Mouse (Mus musculus) midbrain, embryonic 12.5 days (tissue): Measurements from ENCODE around the gene Lekr1. TPM values are rescaled to one million over a fixed set of nuclear protein-coding genes. Genes with fewer than 3 reads are reported as not detected.

Experiments used
- ATAC-seq: fragments of 200-750 bp; cut with Nextera tagmentation; 2 replicates; pipeline ENCODE4 v1.8.0; 2017; ENCODE audit warnings: low read depth, moderate TSS enrichment, moderate library complexity; ENCODE audit not compliant: low FRiP score
- H3K27ac ChIP-seq: fragments of 300-500 bp; sonication (generic); replicated peaks from 2 replicates; pipeline ENCODE4 v1.5.1; 2016; ENCODE audit warnings: mild to moderate bottlenecking
- H3K27me3 ChIP-seq: fragments of 300-500 bp; sonication (generic); 2 replicates; pipeline ENCODE4 v1.6.1; 2016; ENCODE audit warnings: mild to moderate bottlenecking
- H3K36me3 ChIP-seq: fragments of 300-500 bp; sonication (generic); 2 replicates; pipeline ENCODE4 v1.6.1; 2016
- H3K4me1 ChIP-seq: fragments of 300-500 bp; sonication (generic); 2 replicates; pipeline ENCODE4 v1.6.1; 2016
- H3K4me2 ChIP-seq: fragments of 300-500 bp; sonication (generic); replicated peaks from 2 replicates; pipeline ENCODE4 v1.6.1; 2016; ENCODE audit warnings: mild to moderate bottlenecking, moderate library complexity
- H3K4me3 ChIP-seq: fragments of 300-500 bp; sonication (generic); 2 replicates; pipeline ENCODE4 v1.5.1; 2016; ENCODE audit warnings: mild to moderate bottlenecking
- H3K9ac ChIP-seq: fragments of 300-500 bp; sonication (generic); replicated peaks from 2 replicates; pipeline ENCODE4 v1.6.1; 2016; ENCODE audit warnings: mild to moderate bottlenecking, moderate library complexity
- H3K9me3 ChIP-seq: fragments of 300-500 bp; sonication (generic); 2 replicates; pipeline ENCODE4 v1.6.1; 2016; ENCODE audit warnings: mild to moderate bottlenecking
- WGBS: fragments of 180-500 bp; shearing (Covaris S2); methylation state at CpG from one replicate; pipeline ENCODE4 v1.1.7; 2016; 5-methylcytosine and 5-hydroxymethylcytosine counted together
- polyA plus RNA-seq: library from polyadenylated mRNA; unstranded; fragments of >200 nt; fragmentation: Nextera tagmentation; extraction: Ambion mirVana; gene quantifications from 2 replicates; pipeline ENCODE4 v1.2.1, GENCODE M21; 2016

The Lekr1 gene
- polyA plus RNA-seq, 1 experiment from 2014 or later = 6.7 TPM

GRCm38 (mm10) chr3:65782246-65782645 is 116.2 kb downstream of the Lekr1 start:
- H3K9ac ChIP-seq = no peak overlapping the region
- no peaks in the 10 kb centered on the region for H3K4me1 ChIP-seq
- H3K27me3 ChIP-seq = no peaks in the 10 kb centered on the region
- H3K4me2 ChIP-seq = no peak overlapping the region
- 74% methylated on average over 5 of the region's 5 CpGs for WGBS
- H3K9me3 ChIP-seq = no peaks in the 10 kb centered on the region; the same call in 1 of the 2 replicates
- ATAC-seq = no peak
- H3K27ac ChIP-seq = no peak overlapping the region
- no peak overlapping the region for H3K4me3 ChIP-seq
- H3K36me3 ChIP-seq = no peaks in the 10 kb centered on the region

GRCm38 (mm10) chr3:65790076-65790685 is 124.2 kb downstream of the Lekr1 start:
- 67% methylated on average over 3 of the region's 3 CpGs for WGBS
- no peaks in the 10 kb centered on the region for H3K9me3 ChIP-seq

GRCm38 (mm10) chr3:65793561-65793960 is 127.5 kb downstream of the Lekr1 start:
- no peaks in the 10 kb centered on the region for H3K27me3 ChIP-seq
- no peaks in the 10 kb centered on the region for H3K4me1 ChIP-seq
- no peak overlapping the region for H3K9ac ChIP-seq
- no peak overlapping the region for H3K4me2 ChIP-seq
- no peak for ATAC-seq
- H3K9me3 ChIP-seq = no peaks in the 10 kb centered on the region
- H3K27ac ChIP-seq = no peak overlapping the region
- WGBS = 85% methylated on average over 4 of the region's 4 CpGs
- no peak overlapping the region for H3K4me3 ChIP-seq
- H3K36me3 ChIP-seq = no peaks in the 10 kb centered on the region

More at GRCm38 (mm10) chr3:65790076-65790685, 124.2 kb downstream of the Lekr1 start:
- Histone ChIP-seq H3K36me3 (no peaks in the 10 kb centered on the region), H3K27me3 (no peaks in the 10 kb centered on the region), H3K9ac (no peak overlapping the region), H3K4me1 (no peaks in the 10 kb centered on the region), H3K4me2 (no peak overlapping the region), H3K4me3 (no peak overlapping the region), H3K27ac (no peak overlapping the region)
- no peak for ATAC-seq

- no peak overlapping the region for H3K9ac ChIP-seq
- H3K9me3 ChIP-seq = no peaks in the 10 kb centered on the region
- H3K4me1 ChIP-seq = no peaks in the 10 kb centered on the region
- ATAC-seq = no peak
- 86% methylated on average over 2 of the region's 2 CpGs for WGBS
- no peak overlapping the region for H3K4me2 ChIP-seq
- H3K27ac ChIP-seq = no peak overlapping the region
- no peaks in the 10 kb centered on the region for H3K27me3 ChIP-seq
- no peak overlapping the region for H3K4me3 ChIP-seq
- H3K36me3 ChIP-seq = no peaks in the 10 kb centered on the region
These were observed 128.7 kb downstream of the Lekr1 start for GRCm38 (mm10) chr3:65794711-65795110.

GRCm38 (mm10) chr3:65797345-65798137 is 131.5 kb downstream of the Lekr1 start:
- Histone ChIP-seq H3K4me1 (no peaks in the 10 kb centered on the region), H3K27ac (no peak overlapping the region), H3K4me3 (no peak overlapping the region), H3K9me3 (no peaks in the 10 kb centered on the region), H3K36me3 (no peaks in the 10 kb centered on the region), H3K27me3 (no peaks in the 10 kb centered on the region), H3K9ac (no peak overlapping the region), H3K4me2 (no peak overlapping the region)
- ATAC-seq = no peak
- WGBS = 92% methylated on average over 5 of the region's 5 CpGs

- no peak overlapping the region for H3K9ac ChIP-seq
- H3K27me3 ChIP-seq = no peaks in the 10 kb centered on the region
- ATAC-seq = no peak
- H3K4me2 ChIP-seq = no peak overlapping the region
- 83% methylated on average over 4 of the region's 4 CpGs for WGBS
- H3K27ac ChIP-seq = no peak overlapping the region
- H3K36me3 ChIP-seq = no peaks in the 10 kb centered on the region
- no peak overlapping the region for H3K4me3 ChIP-seq
- H3K9me3 ChIP-seq = no peaks in the 10 kb centered on the region
- no peaks in the 10 kb centered on the region for H3K4me1 ChIP-seq
These were observed 134.9 kb downstream of the Lekr1 start for GRCm38 (mm10) chr3:65800962-65801361.

- H3K27me3 ChIP-seq = no peaks in the 10 kb centered on the region
- H3K36me3 ChIP-seq = no peaks in the 10 kb centered on the region
- no peak overlapping the region for H3K4me2 ChIP-seq
- H3K9ac ChIP-seq = no peak overlapping the region
- no peak overlapping the region for H3K4me3 ChIP-seq
- no peaks in the 10 kb centered on the region for H3K4me1 ChIP-seq
- 86% methylated on average over 5 of the region's 5 CpGs for WGBS
- no peak overlapping the region for H3K27ac ChIP-seq
- H3K9me3 ChIP-seq = no peaks in the 10 kb centered on the region
- no peak for ATAC-seq
These were observed 136.2 kb downstream of the Lekr1 start for GRCm38 (mm10) chr3:65802185-65802584.

GRCm38 (mm10) chr3:65802868-65803267 is 136.8 kb downstream of the Lekr1 start:
- no peak overlapping the region for H3K4me3 ChIP-seq
- H3K4me1 ChIP-seq = no peaks in the 10 kb centered on the region
- no peak overlapping the region for H3K9ac ChIP-seq
- H3K27me3 ChIP-seq = no peaks in the 10 kb centered on the region
- no peak overlapping the region for H3K27ac ChIP-seq
- H3K4me2 ChIP-seq = no peak overlapping the region
- no peaks in the 10 kb centered on the region for H3K36me3 ChIP-seq
- H3K9me3 ChIP-seq = no peaks in the 10 kb centered on the region
- ATAC-seq = no peak
- WGBS = 71% methylated on average over 5 of the region's 5 CpGs

- no peak overlapping the region for H3K9ac ChIP-seq
- H3K27me3 ChIP-seq = no peaks in the 10 kb centered on the region
- H3K27ac ChIP-seq = no peak overlapping the region
- no peaks in the 10 kb centered on the region for H3K4me1 ChIP-seq
- H3K36me3 ChIP-seq = no peaks in the 10 kb centered on the region
- no peaks in the 10 kb centered on the region for H3K9me3 ChIP-seq
- WGBS = 86% methylated on average over 6 of the region's 6 CpGs
- no peak for ATAC-seq
- H3K4me2 ChIP-seq = no peak overlapping the region
- no peak overlapping the region for H3K4me3 ChIP-seq
These were observed 148.9 kb downstream of the Lekr1 start for GRCm38 (mm10) chr3:65814881-65815280.

- Histone ChIP-seq H3K27ac (no peak overlapping the region), H3K4me1 (no peaks in the 10 kb centered on the region), H3K9ac (no peak overlapping the region), H3K9me3 (no peaks in the 10 kb centered on the region), H3K4me3 (no peak overlapping the region), H3K36me3 (no peaks in the 10 kb centered on the region), H3K27me3 (no peaks in the 10 kb centered on the region), H3K4me2 (no peak overlapping the region)
- WGBS = 84% methylated on average over 10 of the region's 10 CpGs
- ATAC-seq = no peak
These were observed 150.0 kb downstream of the Lekr1 start for GRCm38 (mm10) chr3:65816012-65816411.

- 83% methylated on average over 4 of the region's 4 CpGs for WGBS
- Histone ChIP-seq H3K4me1 (no peaks in the 10 kb centered on the region), H3K4me2 (no peak overlapping the region), H3K27me3 (no peaks in the 10 kb centered on the region), H3K4me3 (no peak overlapping the region), H3K9me3 (no peaks in the 10 kb centered on the region), H3K9ac (no peak overlapping the region), H3K36me3 (no peaks in the 10 kb centered on the region), H3K27ac (no peak overlapping the region)
- ATAC-seq = no peak
These were observed 152.6 kb downstream of the Lekr1 start for GRCm38 (mm10) chr3:65818597-65818996.

- 68% methylated on average over 6 of the region's 6 CpGs for WGBS
- Histone ChIP-seq H3K36me3 (no peaks in the 10 kb centered on the region), H3K4me1 (no peaks in the 10 kb centered on the region), H3K4me2 (no peak overlapping the region), H3K27ac (no peak overlapping the region), H3K9ac (no peak overlapping the region), H3K4me3 (no peak overlapping the region), H3K9me3 (no peaks in the 10 kb centered on the region), H3K27me3 (no peaks in the 10 kb centered on the region)
- ATAC-seq = no peak
These were observed 153.8 kb downstream of the Lekr1 start for GRCm38 (mm10) chr3:65819841-65820240.
